Mouse (Mus musculus): Measurements from ENCODE around the gene Stra6l. TPM values are rescaled to one million over a fixed set of nuclear protein-coding genes. Genes with fewer than 3 reads are reported as not detected.

The Stra6l gene
- 0.24 TPM in 1 of 2 replicates, not detected in the other for total RNA-seq (2015)
- 0.07 TPM in 1 of 2 replicates, not detected in the other for total RNA-seq (2017)

- peak; percentile 23; the same call in 1 of the 2 replicates for ATAC-seq (replicated peaks; ENCODE audit: poor library complexity)
Measured at GRCm38 (mm10) chr4:45848109-45848824, at the start of gene Stra6l. Gene Stra6l (plus strand): TSS chr4:45848664.

- peak; percentile 91 for ATAC-seq (replicated peaks; ENCODE audit: poor library complexity)
Measured at GRCm38 (mm10) chr4:45798964-45799363, 49.5 kb upstream of the Stra6l start, which contains the start of gene Aldh1b1. Gene Aldh1b1 (plus strand): TSS chr4:45799022.

- no peak for ATAC-seq (replicated peaks; ENCODE audit: poor library complexity)
Measured at GRCm38 (mm10) chr4:45799956-45800537, 48.4 kb upstream of the Stra6l start.

GRCm38 (mm10) chr4:45802900-45803299 lies 45.6 kb upstream of the Stra6l start:
- no peak for ATAC-seq (replicated peaks; ENCODE audit: poor library complexity)

- ATAC-seq (replicated peaks; ENCODE audit: poor library complexity): no peak
Measured at GRCm38 (mm10) chr4:45808034-45808433, 40.4 kb upstream of the Stra6l start.

- no peak for ATAC-seq (replicated peaks; ENCODE audit: poor library complexity)
Measured at GRCm38 (mm10) chr4:45811250-45811649, 37.2 kb upstream of the Stra6l start.

GRCm38 (mm10) chr4:45815542-45815941 lies 32.9 kb upstream of the Stra6l start:
- peak; percentile 64 for ATAC-seq (replicated peaks; ENCODE audit: poor library complexity)

- ATAC-seq (replicated peaks; ENCODE audit: poor library complexity): no peak
Measured at GRCm38 (mm10) chr4:45818814-45819207, 29.7 kb upstream of the Stra6l start.

- peak; percentile 69 for ATAC-seq (replicated peaks; ENCODE audit: poor library complexity)
Measured at GRCm38 (mm10) chr4:45819208-45819931, 29.1 kb upstream of the Stra6l start.

- peak; percentile 60 for ATAC-seq (replicated peaks; ENCODE audit: poor library complexity)
Measured at GRCm38 (mm10) chr4:45820074-45820830, 28.2 kb upstream of the Stra6l start.

- no peak for ATAC-seq (replicated peaks; ENCODE audit: poor library complexity)
Measured at GRCm38 (mm10) chr4:45821995-45822394, 26.5 kb upstream of the Stra6l start.

GRCm38 (mm10) chr4:45822781-45823575 lies 25.5 kb upstream of the Stra6l start:
- ATAC-seq (replicated peaks; ENCODE audit: poor library complexity): no peak

GRCm38 (mm10) chr4:45824049-45824760 lies 24.3 kb upstream of the Stra6l start:
- no peak for ATAC-seq (replicated peaks; ENCODE audit: poor library complexity)

GRCm38 (mm10) chr4:45824761-45825556 lies 23.5 kb upstream of the Stra6l start:
- no peak for ATAC-seq (replicated peaks; ENCODE audit: poor library complexity)

GRCm38 (mm10) chr4:45826275-45827040 lies 22.0 kb upstream of the Stra6l start, which contains the start of gene Igfbpl1:
Gene Igfbpl1 (minus strand): TSS chr4:45826923.
- ATAC-seq (replicated peaks; ENCODE audit: poor library complexity): no peak

GRCm38 (mm10) chr4:45829907-45830759 lies 18.3 kb upstream of the Stra6l start:
- ATAC-seq (replicated peaks; ENCODE audit: poor library complexity): no peak

GRCm38 (mm10) chr4:45831996-45832395 lies 16.5 kb upstream of the Stra6l start:
- ATAC-seq (replicated peaks; ENCODE audit: poor library complexity): no peak
